Mouse (Mus musculus): ENCODE results near the gene Lnx1.

Gene Lnx1

DNA sequence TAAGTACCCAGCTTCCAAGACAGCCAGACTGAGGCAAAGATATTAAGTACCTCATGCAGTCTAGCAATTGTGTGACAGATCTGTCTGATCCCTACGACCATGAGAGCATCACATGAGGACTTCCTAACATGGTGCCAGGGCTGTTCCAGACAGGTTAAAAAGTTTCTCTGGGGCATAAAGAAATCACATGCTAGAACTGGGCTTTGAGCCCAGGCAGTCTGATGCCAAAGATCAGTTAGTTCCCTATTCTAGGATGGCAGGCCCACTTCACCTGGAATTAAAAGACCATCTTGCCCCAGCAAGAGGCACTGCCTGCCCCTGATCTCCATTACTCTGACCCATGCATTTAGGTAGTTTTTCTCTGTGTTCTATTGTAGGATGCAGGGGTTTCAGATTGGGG, 3.0 kb downstream of the Lnx1 start:
- DNase-seq (ENCODE audit: low read depth, low spot score): no peak

DNA sequence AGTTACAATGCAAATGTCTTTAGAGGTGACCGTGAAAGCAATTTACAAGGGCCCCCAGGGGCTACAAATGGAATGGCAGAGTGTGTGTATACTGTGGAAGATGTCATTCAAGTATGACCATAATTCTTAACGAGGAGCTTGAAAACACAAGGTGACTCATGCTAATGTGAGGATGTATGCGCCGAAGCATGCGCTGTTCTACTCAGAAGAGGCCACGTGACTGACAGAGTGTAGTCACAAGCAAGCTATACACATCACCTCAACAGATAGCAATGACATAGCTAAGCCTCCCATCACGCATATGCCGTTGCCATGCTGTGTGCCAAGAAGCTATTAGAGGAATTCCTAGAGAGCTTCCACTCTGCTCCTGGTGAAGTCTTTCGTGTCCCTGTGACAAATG, 5.2 kb downstream of the Lnx1 start:
- no peak for DNase-seq (ENCODE audit: low read depth, low spot score)

DNA sequence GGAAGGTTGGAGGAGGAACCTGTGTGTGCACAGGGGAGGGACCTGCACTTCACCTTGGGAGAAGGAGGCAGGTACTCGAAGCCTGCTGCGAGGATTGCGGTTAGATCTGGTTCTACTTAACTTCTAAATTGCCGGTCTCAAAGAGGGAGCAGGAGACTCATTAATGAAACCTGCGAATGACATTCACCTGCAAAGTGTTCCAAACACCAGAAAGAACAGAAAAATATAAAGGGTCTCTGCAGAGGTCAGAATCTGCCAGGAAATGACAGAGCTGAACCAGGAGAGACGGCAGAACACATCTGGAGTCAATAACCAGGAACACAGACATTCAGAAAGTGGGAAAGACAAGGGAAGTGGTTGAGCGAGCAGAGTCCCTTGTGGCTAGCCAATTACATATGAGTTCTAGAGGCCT, 8.3 kb downstream of the Lnx1 start:
- DNase-seq (ENCODE audit: low read depth, low spot score): peak; percentile 87

- DNase-seq (ENCODE audit: low read depth, low spot score): no peak
These were observed 8.9 kb downstream of the Lnx1 start for GRCm38 (mm10) chr5:74693836-74694235.

DNA sequence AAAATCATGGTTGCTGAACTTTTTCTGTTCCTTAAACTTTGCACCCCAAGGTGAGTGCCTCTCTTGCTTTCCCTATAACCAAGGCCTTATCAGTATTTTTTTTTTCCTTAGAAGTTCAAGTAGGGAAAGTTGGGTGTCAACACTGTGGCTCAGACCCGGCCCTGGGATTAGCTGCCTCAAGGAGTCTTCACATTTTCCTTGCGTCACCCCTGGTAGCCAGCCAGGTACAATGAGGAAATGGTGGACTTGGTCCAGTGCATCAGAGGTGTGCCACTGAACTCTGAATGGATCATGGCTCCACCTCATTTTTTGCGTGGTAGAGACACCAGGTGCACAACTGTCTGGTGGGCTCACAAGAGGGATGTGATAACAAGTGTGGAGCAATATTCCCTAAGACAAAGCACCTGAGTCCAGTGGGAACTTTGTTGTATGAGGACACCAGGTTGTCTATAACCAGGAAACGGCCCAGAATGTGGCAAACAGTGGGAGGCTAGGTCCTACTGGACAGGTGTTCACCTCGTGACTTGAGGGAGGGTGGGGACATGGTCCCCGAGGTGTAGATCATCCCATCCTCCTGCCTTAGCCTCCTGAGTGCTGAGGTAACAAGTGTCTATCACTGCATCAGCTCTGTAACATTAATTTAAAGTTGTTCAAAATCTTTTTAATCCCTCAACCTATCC, 10.2 kb downstream of the Lnx1 start:
- DNase-seq (ENCODE audit: low read depth, low spot score): no peak

GRCm38 (mm10) chr5:74688822-74689221, 13.9 kb downstream of the Lnx1 start:
- no peak for DNase-seq (ENCODE audit: low read depth, low spot score)

GRCm38 (mm10) chr5:74684944-74685343, 17.8 kb downstream of the Lnx1 start:
- DNase-seq (ENCODE audit: low read depth, low spot score): no peak

GRCm38 (mm10) chr5:74683832-74684231, 18.9 kb downstream of the Lnx1 start:
- no peak for DNase-seq (ENCODE audit: low read depth, low spot score)

DNA sequence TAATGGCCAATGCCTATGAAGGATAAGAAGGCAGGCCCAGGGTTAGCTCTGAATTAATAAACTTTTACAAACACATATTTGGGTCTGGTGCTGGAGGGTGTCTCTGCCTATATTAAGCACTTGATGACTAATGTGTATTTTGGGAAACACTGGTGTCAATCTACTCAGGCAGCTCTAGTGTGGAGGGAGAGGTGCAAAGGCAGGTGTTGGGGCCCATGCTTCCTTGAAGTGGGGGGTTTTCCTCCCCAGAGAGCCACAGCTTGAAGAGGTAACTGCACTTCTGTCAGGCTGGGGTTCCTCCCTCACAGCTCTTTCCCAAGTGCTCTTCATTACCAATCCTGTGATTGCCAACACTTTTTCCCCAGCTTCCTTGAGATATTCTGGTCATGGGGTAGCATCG, 20.0 kb downstream of the Lnx1 start:
- no peak for DNase-seq (ENCODE audit: low read depth, low spot score)

- DNase-seq (ENCODE audit: low read depth, low spot score): no peak
These were observed 23.1 kb downstream of the Lnx1 start for GRCm38 (mm10) chr5:74679631-74680030.

GRCm38 (mm10) chr5:74678693-74679092, 24.0 kb downstream of the Lnx1 start:
- no peak for DNase-seq (ENCODE audit: low read depth, low spot score)

DNA sequence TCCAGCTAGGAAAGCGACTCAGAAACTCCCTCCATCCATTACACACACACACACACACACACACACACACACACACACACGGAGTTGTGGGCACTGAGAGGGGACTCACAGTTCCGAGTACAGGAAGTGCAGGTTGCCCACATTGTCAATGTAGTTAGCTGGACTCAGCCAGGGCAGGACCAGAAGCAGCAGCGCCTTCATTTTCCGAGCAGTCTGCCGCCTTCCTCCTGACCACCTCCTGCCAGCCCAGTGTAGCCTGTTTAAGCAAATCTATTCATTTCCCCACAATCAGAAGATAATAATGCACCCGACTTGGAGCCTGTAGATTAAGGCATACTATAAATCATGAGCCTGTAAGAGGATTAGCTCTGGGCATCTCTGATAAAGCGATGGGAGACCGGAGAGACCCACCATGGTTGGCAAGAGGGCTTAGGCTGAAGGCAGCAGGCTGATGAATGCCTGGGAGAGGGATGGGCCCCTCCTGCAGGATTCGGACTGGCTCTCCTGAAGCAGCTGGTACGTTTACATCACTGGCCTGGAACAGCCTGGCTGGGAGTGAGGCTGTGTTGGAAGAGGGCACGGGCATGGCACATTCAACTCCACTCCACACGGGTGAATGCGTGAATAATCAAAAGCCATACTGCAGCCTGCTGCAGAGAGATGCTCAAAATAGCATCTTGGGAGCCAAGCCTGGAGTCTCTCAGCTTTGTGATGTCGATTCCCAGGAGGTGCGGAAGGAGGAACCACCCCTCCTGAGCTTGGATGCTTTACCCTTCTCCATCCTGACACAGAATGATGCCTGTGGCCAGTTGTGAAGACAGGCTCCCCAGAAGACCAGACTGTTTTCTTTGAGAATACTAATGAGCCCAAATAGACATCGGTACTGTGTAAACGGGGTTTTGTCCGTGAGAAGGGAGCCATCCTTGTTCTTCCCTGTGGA, 25.0 kb downstream of the Lnx1 start:
- no peak for DNase-seq (ENCODE audit: low read depth, low spot score)

DNA sequence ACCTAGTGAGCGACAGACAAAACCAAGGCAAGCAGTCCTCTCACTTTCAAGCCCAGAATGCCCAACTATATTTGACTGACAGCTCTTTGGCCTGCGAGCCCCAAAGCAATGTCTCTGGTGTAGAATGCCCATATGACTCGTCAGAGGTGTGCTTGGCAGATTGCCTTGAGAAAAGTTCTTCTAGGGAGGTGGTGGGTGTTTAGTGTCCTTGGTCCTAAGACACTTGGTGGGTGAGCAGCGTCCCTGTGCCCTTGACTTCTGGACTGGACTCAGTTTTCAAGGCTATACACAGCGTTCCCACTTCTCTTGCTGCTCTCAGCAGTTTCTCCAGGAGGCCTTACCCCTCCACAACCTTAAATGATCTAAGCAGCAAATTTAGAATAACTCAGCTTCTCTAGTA, 30.2 kb downstream of the Lnx1 start:
- no peak for DNase-seq (ENCODE audit: low read depth, low spot score)

DNA sequence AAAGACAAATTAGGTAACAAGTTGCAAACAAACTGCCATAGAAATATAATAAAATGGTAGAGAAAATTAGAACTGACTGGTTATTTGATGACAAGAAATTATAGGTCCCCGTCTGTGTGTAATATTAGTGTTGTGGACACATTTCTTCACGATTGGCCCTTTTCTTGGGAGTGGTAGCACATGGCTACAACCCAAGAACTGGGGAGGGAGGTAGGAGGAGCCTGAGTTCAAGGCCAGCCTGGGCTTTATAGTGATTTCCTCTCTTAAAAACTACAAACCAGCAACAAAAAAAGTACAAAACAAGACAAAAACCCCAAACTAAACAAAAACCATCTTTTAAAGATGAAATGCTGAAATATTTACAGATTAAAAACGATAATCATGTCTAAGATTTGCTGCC, 31.8 kb downstream of the Lnx1 start:
- DNase-seq (ENCODE audit: low read depth, low spot score): no peak

GRCm38 (mm10) chr5:74669925-74670324, 32.8 kb downstream of the Lnx1 start:
- no peak for DNase-seq (ENCODE audit: low read depth, low spot score)

GRCm38 (mm10) chr5:74668956-74669355, 33.8 kb downstream of the Lnx1 start:
- DNase-seq (ENCODE audit: low read depth, low spot score): no peak

DNA sequence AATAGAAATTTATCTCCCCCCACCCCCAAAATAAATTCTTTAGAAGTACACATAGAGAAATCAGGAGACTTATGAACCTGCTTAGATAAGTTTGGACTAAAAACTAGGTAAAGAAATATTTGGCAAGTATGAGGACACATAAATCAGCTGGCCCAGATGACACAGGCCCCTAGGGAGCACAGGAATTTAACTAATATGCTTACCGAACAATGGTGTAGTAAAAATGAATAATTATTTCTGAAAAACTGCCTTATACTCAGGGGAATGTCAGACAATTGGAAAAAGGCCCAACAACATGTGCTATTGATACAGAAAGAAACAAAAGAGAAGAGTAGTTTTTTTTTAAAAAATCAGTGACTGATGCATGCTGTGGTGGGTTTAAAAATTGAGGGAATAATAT, 40.1 kb downstream of the Lnx1 start:
- DNase-seq (ENCODE audit: low read depth, low spot score): no peak

- DNase-seq (ENCODE audit: low read depth, low spot score): no peak
These were observed 40.8 kb downstream of the Lnx1 start for GRCm38 (mm10) chr5:74661734-74662560.

GRCm38 (mm10) chr5:74659856-74660255, 42.9 kb downstream of the Lnx1 start:
- no peak for DNase-seq (ENCODE audit: low read depth, low spot score)

DNA sequence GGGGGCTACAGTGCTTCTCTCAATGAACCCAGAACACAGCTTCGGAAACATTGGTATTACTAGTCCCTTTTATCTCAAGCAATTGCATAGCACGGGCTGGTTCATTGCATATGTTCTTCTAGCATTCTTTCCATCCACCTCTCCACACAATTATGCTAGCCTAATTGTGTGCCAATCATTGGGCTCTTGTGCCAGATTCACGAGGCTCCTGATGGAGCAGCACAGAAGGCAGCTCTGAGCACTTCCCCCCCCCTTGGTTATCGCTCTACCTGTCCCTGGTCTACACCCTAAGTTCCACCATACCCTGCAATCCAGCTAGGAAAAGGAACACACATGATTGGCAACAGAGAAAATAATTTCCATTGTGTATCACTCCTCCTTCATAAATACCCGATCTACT, 43.4 kb downstream of the Lnx1 start:
- DNase-seq (ENCODE audit: low read depth, low spot score): no peak

DNA sequence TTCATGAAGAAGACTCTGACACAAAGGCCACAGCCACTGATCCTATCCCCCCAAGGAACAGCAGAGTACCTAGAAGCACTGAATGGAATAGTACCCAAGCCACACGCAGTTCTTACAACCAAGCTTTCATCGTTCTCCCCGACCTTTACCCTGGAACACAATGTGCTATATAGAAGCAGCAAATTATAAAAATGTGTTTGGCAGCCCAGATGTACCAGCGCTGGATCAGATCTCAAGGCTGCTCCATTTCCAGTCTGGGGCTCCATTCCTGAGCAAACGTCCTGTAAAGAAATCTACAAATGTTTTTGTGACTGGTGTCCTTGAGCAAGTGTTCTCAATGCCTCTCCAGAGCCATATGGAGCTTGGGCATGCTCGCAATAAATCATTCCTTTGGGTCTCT, 44.8 kb downstream of the Lnx1 start:
- no peak for DNase-seq (ENCODE audit: low read depth, low spot score)

DNA sequence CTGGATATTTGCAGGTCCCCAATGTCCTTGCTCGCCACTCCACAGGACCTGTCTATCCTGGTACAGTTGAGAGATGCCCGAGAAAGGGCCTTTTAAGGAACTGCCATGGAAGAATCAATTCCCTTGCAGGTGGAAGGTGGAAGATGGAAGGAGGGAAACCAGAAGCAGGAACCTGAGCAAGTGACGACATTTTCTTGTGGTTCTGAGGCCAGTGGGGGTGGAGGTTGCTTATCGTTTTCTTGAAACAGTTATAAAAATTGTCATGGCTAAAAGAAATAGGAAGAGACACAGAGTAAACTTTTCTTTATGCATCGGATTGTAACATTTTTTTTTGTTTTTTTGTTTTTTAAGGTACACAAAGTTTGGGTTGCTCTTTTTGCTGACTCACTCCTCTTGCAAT, 46.3 kb downstream of the Lnx1 start:
- no peak for DNase-seq (ENCODE audit: low read depth, low spot score)
